ENCODE assay signal across 8 mouse cellular contexts in genomic region chr15:100457340-100457739, GRCm38 (mm10). TPM values are rescaled to one million over a fixed set of nuclear protein-coding genes. Genes with fewer than 3 reads are reported as not detected.
A peak's percentile ranks its signal among the peaks of the same experiment; 100 is the strongest.
DNase-seq lines count a peak whose midpoint lies in the region; ATAC-seq and TF ChIP-seq lines count a peak whose summit lies in the region.

No protein-coding gene starts in this region.

- no peaks in the 10 kb centered on the region for H3K4me1 ChIP-seq in limb, embryonic 14.5 days (ENCODE audit: control insufficient read depth, insufficient read depth, low read length)

- H3K27me3 ChIP-seq in limb, embryonic 14.5 days (ENCODE audit: control insufficient read depth, insufficient read depth, low read length), result no peaks in the 10 kb centered on the region
- H3K27me3 ChIP-seq in splenic B cell, adult 2 months (ENCODE audit: control insufficient read depth, insufficient read depth, low read length, poor library complexity, severe bottlenecking), result no peaks in the 10 kb centered on the region

- H3K4me3 ChIP-seq in limb, embryonic 14.5 days (replicated peaks; ENCODE audit: low read length), result no peak overlapping the region

- H3K9ac ChIP-seq in limb, embryonic 14.5 days (ENCODE audit: low read depth, low read length, severe bottlenecking), result no peak overlapping the region

- DNase-seq in left cerebral cortex, adult 18-20 months (ENCODE audit: low spot score in 2 of 2), result peak; percentile 72 to 82
- DNase-seq in left cerebral cortex, adult 11 months (ENCODE audit: low spot score), result no peak
- peak; percentile 88 to 91 for DNase-seq in cerebellum, postnatal 10 days
- DNase-seq in gastrocnemius, adult 18-20 months (ENCODE audit: low spot score), result peak; percentile 64
- peak; percentile 93 for DNase-seq in induced T-regulatory cell, adult 2 months (ENCODE audit: low read depth)
- DNase-seq in limb, embryonic 14.5 days (ENCODE audit: low spot score), result peak; percentile 92
- peak; percentile 91 for DNase-seq in splenic B cell, adult 2 months (ENCODE audit: low read depth, low spot score)

- 7% methylated on average over 17 of the region's 17 CpGs for WGBS in limb, embryonic 14.5 days

- no peak overlapping the region for H3K27ac ChIP-seq in limb, embryonic 14.5 days (replicated peaks; ENCODE audit: low read depth, low read length)

- H3K4me2 ChIP-seq in limb, embryonic 14.5 days (replicated peaks; ENCODE audit: low read depth, low read length, severe bottlenecking), result no peak overlapping the region

- no peak for TF ChIP-seq POLR2A in limb, embryonic 14.5 days (IDR thresholded peaks at IDR 0.05; ENCODE audit: borderline replicate concordance, extremely low read depth, insufficient read depth, insufficient read length)

- no peak; the same call in 1 of the 2 replicates for ATAC-seq in limb, embryonic 14.5 days (ENCODE audit: low FRiP score, low read depth)
- peak; percentile 74 for ATAC-seq in monocyte, adult 5-6 weeks (replicated peaks; ENCODE audit: insufficient number of reproducible peaks, low FRiP score, low TSS enrichment, poor library complexity, severe bottlenecking)

- H3K36me3 ChIP-seq in limb, embryonic 14.5 days (ENCODE audit: control insufficient read depth, insufficient read depth, low read length), result no peaks in the 10 kb centered on the region
- H3K36me3 ChIP-seq in splenic B cell, adult 2 months (ENCODE audit: control insufficient read depth, insufficient read depth, low read length, poor library complexity, severe bottlenecking), result no peaks in the 10 kb centered on the region

- no peaks in the 10 kb centered on the region for H3K9me3 ChIP-seq in limb, embryonic 14.5 days (ENCODE audit: control insufficient read depth, low read length)

RNA-seq across cellular contexts. Expression of gene Letmd1, which starts 11.5 kb away (rescaled TPM):
- total RNA-seq in left cerebral cortex, adult 18-20 months (2021), result 10 to 100 TPM; 55.3 to 63.7 TPM
- 1 to 10 TPM; 6.7 to 7.5 TPM for total RNA-seq in gastrocnemius, adult 18-20 months (2021)
- polyA plus RNA-seq in limb, embryonic 14.5 days (2012; rRNA removed), result 62.4 and 72.0 TPM in 2 replicates
- 27.9 and 29.8 TPM in 2 replicates for polyA plus RNA-seq in limb, embryonic 14.5 days (2014; fragmentation: Nextera tagmentation; extraction: Ambion mirVana)
- 12.8 to 20.7 TPM (median 13.0 TPM) in 3 replicates for total RNA-seq in monocyte, adult 5-6 weeks (2017)

RNA-seq across cellular contexts. Expression of gene Slc11a2, which starts 32.5 kb away (rescaled TPM):
- total RNA-seq in left cerebral cortex, adult 18-20 months (2021), result 10 to 100 TPM; 49.0 to 61.6 TPM
- total RNA-seq in gastrocnemius, adult 18-20 months (2021), result 10 to 100 TPM; 34.5 to 40.0 TPM
- polyA plus RNA-seq in limb, embryonic 14.5 days (2012; rRNA removed), result 30.3 and 41.1 TPM in 2 replicates
- polyA plus RNA-seq in limb, embryonic 14.5 days (2014; fragmentation: Nextera tagmentation; extraction: Ambion mirVana), result 20.4 TPM in 2 replicates
- 5.1 to 17.3 TPM (median 9.7 TPM) in 3 replicates for total RNA-seq in monocyte, adult 5-6 weeks (2017)

RNA-seq across cellular contexts. Expression of gene Gm5475, which starts 35.4 kb away (rescaled TPM):
- total RNA-seq in left cerebral cortex, adult 18-20 months (2021), result not detected
- total RNA-seq in gastrocnemius, adult 18-20 months (2021), result under 1 TPM in 1 of 2 experiments, not detected in 1; 0.09 TPM
- polyA plus RNA-seq in limb, embryonic 14.5 days (2012; rRNA removed), result 0.03 and 0.04 TPM in 2 replicates
- 0.12 TPM in 1 of 2 replicates, not detected in the other for polyA plus RNA-seq in limb, embryonic 14.5 days (2014; fragmentation: Nextera tagmentation; extraction: Ambion mirVana)
- 0.49 TPM in 1 of 3 replicates, not detected in the others for total RNA-seq in monocyte, adult 5-6 weeks (2017)

RNA-seq across cellular contexts. Expression of gene Csrnp2, which starts 37.9 kb away (rescaled TPM):
- total RNA-seq in left cerebral cortex, adult 18-20 months (2021), result 10 to 100 TPM; 33.6 to 36.0 TPM
- 1 to 10 TPM; 3.2 to 3.7 TPM for total RNA-seq in gastrocnemius, adult 18-20 months (2021)
- 14.6 and 17.9 TPM in 2 replicates for polyA plus RNA-seq in limb, embryonic 14.5 days (2012; rRNA removed)
- 18.2 and 20.8 TPM in 2 replicates for polyA plus RNA-seq in limb, embryonic 14.5 days (2014; fragmentation: Nextera tagmentation; extraction: Ambion mirVana)
- total RNA-seq in monocyte, adult 5-6 weeks (2017), result 3.4 to 4.2 TPM (median 3.6 TPM) in 3 replicates
